Mouse (Mus musculus): ENCODE measurements around the gene Ing1. TPM values are rescaled to one million over a fixed set of nuclear protein-coding genes. Genes with fewer than 3 reads are reported as not detected.

Gene Ing1
- total and polyA plus RNA-seq, 2 experiments from 2014 or later = 17.6 to 22.3 TPM

- 68% methylated on average over 3 of the region's 3 CpGs for WGBS
- Histone ChIP-seq H3K27ac (ENCODE audit: low read depth) (no peak overlapping the region), H3K9ac (replicated peaks; ENCODE audit: low read depth, low read length) (no peak overlapping the region), H3K27me3 (ENCODE audit: control insufficient read depth, insufficient read depth, low read length) (no peaks in the 10 kb centered on the region), H3K9me3 (replicated peaks; ENCODE audit: control insufficient read depth, low read length) (no peaks in the 10 kb centered on the region), H3K4me3 (ENCODE audit: low read depth, low read length) (no peak overlapping the region), H3K36me3 (replicated peaks; ENCODE audit: control insufficient read depth, insufficient read depth, low read length) (peaks cover 25% of the 10 kb centered on the region), H3K4me2 (ENCODE audit: low read depth, low read length) (no peak overlapping the region), H3K4me1 (ENCODE audit: control insufficient read depth, insufficient read depth) (no peaks in the 10 kb centered on the region)
- DNase-seq (ENCODE audit: low spot score) (no peak), ATAC-seq (ENCODE audit: insufficient read depth, low read depth) (no peak)
- TF ChIP-seq CTCF (IDR thresholded peaks at IDR 0.05; ENCODE audit: low read depth) (no peak), EP300 (IDR thresholded peaks at IDR 0.05; ENCODE audit: low read depth) (no peak)
Measured at GRCm38 (mm10) chr8:11523331-11523730, 32.0 kb upstream of the Ing1 start.

- ATAC-seq (ENCODE audit: insufficient read depth, low read depth) (no peak), DNase-seq (ENCODE audit: low spot score) (no peak)
- Histone ChIP-seq H3K9me3 (replicated peaks; ENCODE audit: control insufficient read depth, low read length) (no peaks in the 10 kb centered on the region), H3K4me1 (ENCODE audit: control insufficient read depth, insufficient read depth) (no peaks in the 10 kb centered on the region), H3K4me3 (ENCODE audit: low read depth, low read length) (no peak overlapping the region), H3K9ac (replicated peaks; ENCODE audit: low read depth, low read length) (no peak overlapping the region), H3K4me2 (ENCODE audit: low read depth, low read length) (no peak overlapping the region), H3K36me3 (replicated peaks; ENCODE audit: control insufficient read depth, insufficient read depth, low read length) (peaks cover 38% of the 10 kb centered on the region), H3K27me3 (ENCODE audit: control insufficient read depth, insufficient read depth, low read length) (no peaks in the 10 kb centered on the region), H3K27ac (ENCODE audit: low read depth) (no peak overlapping the region)
- WGBS = 70% methylated on average over 18 of the region's 18 CpGs
- TF ChIP-seq CTCF (IDR thresholded peaks at IDR 0.05; ENCODE audit: low read depth) (no peak), EP300 (IDR thresholded peaks at IDR 0.05; ENCODE audit: low read depth) (no peak)
Measured at GRCm38 (mm10) chr8:11530155-11530770, 25.1 kb upstream of the Ing1 start.

DNA sequence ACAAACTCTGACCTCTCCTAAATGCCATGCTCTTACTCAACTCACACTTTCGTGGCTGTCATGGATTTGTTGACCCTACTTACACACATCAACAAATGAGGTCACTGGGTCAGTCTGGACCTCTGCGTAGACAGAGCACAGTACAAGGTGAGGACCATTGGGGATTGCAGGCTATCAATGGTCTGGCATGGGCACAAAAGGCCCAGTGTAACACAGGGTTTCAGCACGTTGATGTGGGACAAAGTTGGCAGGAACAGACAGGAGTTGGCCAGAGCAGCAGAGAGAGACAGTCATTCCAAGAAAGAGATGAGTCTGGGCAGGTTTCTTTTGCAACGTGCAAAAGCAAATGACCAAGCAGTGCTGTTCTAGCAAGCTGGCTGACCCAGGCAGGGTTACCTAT lies 24.5 kb upstream of the Ing1 start:
- Histone ChIP-seq H3K27ac (ENCODE audit: low read depth) (no peak overlapping the region), H3K9ac (replicated peaks; ENCODE audit: low read depth, low read length) (no peak overlapping the region), H3K9me3 (replicated peaks; ENCODE audit: control insufficient read depth, low read length) (no peaks in the 10 kb centered on the region), H3K4me1 (ENCODE audit: control insufficient read depth, insufficient read depth) (no peaks in the 10 kb centered on the region), H3K4me3 (ENCODE audit: low read depth, low read length) (no peak overlapping the region), H3K27me3 (ENCODE audit: control insufficient read depth, insufficient read depth, low read length) (no peaks in the 10 kb centered on the region), H3K4me2 (ENCODE audit: low read depth, low read length) (no peak overlapping the region), H3K36me3 (replicated peaks; ENCODE audit: control insufficient read depth, insufficient read depth, low read length) (peaks cover 39% of the 10 kb centered on the region)
- WGBS = 74% methylated on average over 4 of the region's 4 CpGs
- TF ChIP-seq EP300 (IDR thresholded peaks at IDR 0.05; ENCODE audit: low read depth) (no peak), CTCF (IDR thresholded peaks at IDR 0.05; ENCODE audit: low read depth) (no peak)
- DNase-seq (ENCODE audit: low spot score) (no peak), ATAC-seq (ENCODE audit: insufficient read depth, low read depth) (no peak)

DNA sequence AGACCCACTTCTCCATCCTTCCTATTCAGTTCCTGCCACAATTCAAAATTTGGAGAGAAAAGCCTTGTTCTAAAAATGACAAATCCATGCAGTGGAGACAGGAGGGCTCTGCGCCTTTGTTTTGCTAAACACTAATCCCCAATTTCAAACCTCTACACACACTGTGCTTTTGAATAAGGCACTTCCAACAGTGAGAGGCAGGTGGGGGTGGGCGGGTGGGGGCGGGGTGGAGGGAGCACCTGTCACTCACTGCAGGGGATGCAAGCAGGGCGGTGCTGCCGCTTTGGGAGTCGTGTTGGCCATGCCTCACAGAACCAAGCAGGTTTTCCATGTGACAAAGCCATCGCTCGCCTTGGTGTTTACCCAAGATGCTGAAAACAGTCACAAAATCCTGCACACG lies 20.9 kb upstream of the Ing1 start:
- H3K27ac ChIP-seq (ENCODE audit: low read depth) = no peak overlapping the region
- 73% methylated on average over 9 of the region's 9 CpGs for WGBS
- no peak overlapping the region for H3K4me3 ChIP-seq (ENCODE audit: low read depth, low read length)
- ATAC-seq (ENCODE audit: insufficient read depth, low read depth) = no peak
- H3K4me2 ChIP-seq (ENCODE audit: low read depth, low read length) = no peak overlapping the region
- H3K9me3 ChIP-seq (replicated peaks; ENCODE audit: control insufficient read depth, low read length) = no peaks in the 10 kb centered on the region
- H3K4me1 ChIP-seq (ENCODE audit: control insufficient read depth, insufficient read depth) = no peaks in the 10 kb centered on the region
- TF ChIP-seq EP300 (IDR thresholded peaks at IDR 0.05; ENCODE audit: low read depth) (no peak), CTCF (IDR thresholded peaks at IDR 0.05; ENCODE audit: low read depth) (no peak)
- DNase-seq (ENCODE audit: low spot score) = no peak
- no peak overlapping the region for H3K9ac ChIP-seq (replicated peaks; ENCODE audit: low read depth, low read length)
- H3K36me3 ChIP-seq (replicated peaks; ENCODE audit: control insufficient read depth, insufficient read depth, low read length) = peaks cover 39% of the 10 kb centered on the region
- H3K27me3 ChIP-seq (ENCODE audit: control insufficient read depth, insufficient read depth, low read length) = no peaks in the 10 kb centered on the region

GRCm38 (mm10) chr8:11539049-11539448 lies 16.3 kb upstream of the Ing1 start:
- Histone ChIP-seq H3K9ac (replicated peaks; ENCODE audit: low read depth, low read length) (no peak overlapping the region), H3K27ac (ENCODE audit: low read depth) (no peak overlapping the region), H3K9me3 (replicated peaks; ENCODE audit: control insufficient read depth, low read length) (no peaks in the 10 kb centered on the region), H3K4me1 (ENCODE audit: control insufficient read depth, insufficient read depth) (peaks cover 4% of the 10 kb centered on the region; the same call in 1 of the 2 replicates), H3K27me3 (ENCODE audit: control insufficient read depth, insufficient read depth, low read length) (no peaks in the 10 kb centered on the region), H3K36me3 (replicated peaks; ENCODE audit: control insufficient read depth, insufficient read depth, low read length) (peaks cover 47% of the 10 kb centered on the region), H3K4me3 (ENCODE audit: low read depth, low read length) (no peak overlapping the region), H3K4me2 (ENCODE audit: low read depth, low read length) (no peak overlapping the region)
- DNase-seq (ENCODE audit: low spot score) (no peak), ATAC-seq (ENCODE audit: insufficient read depth, low read depth) (no peak)
- WGBS = 91% methylated on average over 4 of the region's 4 CpGs
- TF ChIP-seq EP300 (IDR thresholded peaks at IDR 0.05; ENCODE audit: low read depth) (no peak), CTCF (IDR thresholded peaks at IDR 0.05; ENCODE audit: low read depth) (no peak)

DNA sequence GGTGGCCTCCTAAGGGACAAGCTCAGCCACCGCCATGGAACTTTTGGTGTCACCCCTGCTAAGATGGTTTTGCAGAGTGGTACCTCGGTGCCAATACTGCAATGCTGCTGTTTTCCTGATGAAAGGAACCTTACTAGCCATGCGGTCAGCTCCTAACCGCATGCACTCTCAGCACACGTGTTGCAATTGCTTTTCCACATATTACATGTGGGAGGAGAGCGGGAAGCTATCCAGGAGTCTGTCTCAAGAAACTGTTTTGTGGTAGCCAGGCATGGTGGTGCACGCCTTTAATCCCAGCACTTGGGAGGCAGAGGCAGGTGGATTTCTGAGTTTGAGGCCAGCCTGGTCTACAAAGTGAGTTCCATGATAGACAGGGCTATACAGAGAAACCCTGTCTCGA lies 15.2 kb upstream of the Ing1 start:
- no peak for DNase-seq (ENCODE audit: low spot score)
- H3K27me3 ChIP-seq (ENCODE audit: control insufficient read depth, insufficient read depth, low read length) = no peaks in the 10 kb centered on the region
- no peak for ATAC-seq (ENCODE audit: insufficient read depth, low read depth)
- H3K9ac ChIP-seq (replicated peaks; ENCODE audit: low read depth, low read length) = no peak overlapping the region
- no peak overlapping the region for H3K4me3 ChIP-seq (ENCODE audit: low read depth, low read length)
- peaks cover 4% of the 10 kb centered on the region; the same call in 1 of the 2 replicates for H3K4me1 ChIP-seq (ENCODE audit: control insufficient read depth, insufficient read depth)
- no peak overlapping the region for H3K4me2 ChIP-seq (ENCODE audit: low read depth, low read length)
- WGBS = 93% methylated on average over 8 of the region's 8 CpGs
- no peak for TF ChIP-seq EP300 (IDR thresholded peaks at IDR 0.05; ENCODE audit: low read depth)
- no peak overlapping the region for H3K27ac ChIP-seq (ENCODE audit: low read depth)
- no peaks in the 10 kb centered on the region for H3K9me3 ChIP-seq (replicated peaks; ENCODE audit: control insufficient read depth, low read length)
- peaks cover 40% of the 10 kb centered on the region for H3K36me3 ChIP-seq (replicated peaks; ENCODE audit: control insufficient read depth, insufficient read depth, low read length)
